Mouse (Mus musculus) midbrain, embryonic 10.5 days (tissue): ENCODE results near the gene Kcnn3. TPM values are rescaled to one million over a fixed set of nuclear protein-coding genes. Genes with fewer than 3 reads are reported as not detected.

ENCODE experiments used
- DNase-seq: peaks from one replicate; pipeline ENCODE4 v3.0.0-alpha.2; 2017; ENCODE audit warnings: low spot score
- H3K27ac ChIP-seq: fragments of 300-500 bp; sonication (generic); replicated peaks from 2 replicates; pipeline ENCODE4 v1.5.1; 2016; ENCODE audit warnings: mild to moderate bottlenecking
- H3K27me3 ChIP-seq: fragments of 300-500 bp; sonication (generic); 2 replicates; pipeline ENCODE4 v1.6.1; 2016; ENCODE audit warnings: low read depth, mild to moderate bottlenecking; ENCODE audit not compliant: poor library complexity, severe bottlenecking
- H3K36me3 ChIP-seq: fragments of 300-500 bp; sonication (generic); 2 replicates; pipeline ENCODE4 v1.6.1; 2016; ENCODE audit warnings: mild to moderate bottlenecking, moderate library complexity
- H3K4me1 ChIP-seq: fragments of 300-500 bp; sonication (generic); 2 replicates; pipeline ENCODE4 v1.6.1; 2016
- H3K4me3 ChIP-seq: fragments of 300-500 bp; sonication (generic); 2 replicates; pipeline ENCODE4 v1.5.1; 2016; ENCODE audit warnings: mild to moderate bottlenecking, moderate library complexity
- H3K9me3 ChIP-seq: fragments of 300-500 bp; sonication (generic); replicated peaks from 2 replicates; pipeline ENCODE4 v1.6.1; 2016; ENCODE audit warnings: mild to moderate bottlenecking
- WGBS: fragments of 180-500 bp; shearing (Covaris S2); methylation state at CpG from one replicate; pipeline ENCODE4 v1.1.7; 2016; 5-methylcytosine and 5-hydroxymethylcytosine counted together
- polyA plus RNA-seq: library from polyadenylated mRNA; unstranded; fragments of >200 nt; fragmentation: Nextera tagmentation; extraction: Ambion mirVana; gene quantifications from 2 replicates; pipeline ENCODE4 v1.2.1, GENCODE M21; 2016

The Kcnn3 gene
- polyA plus RNA-seq, 1 experiment from 2014 or later, result 0.68 TPM

DNA sequence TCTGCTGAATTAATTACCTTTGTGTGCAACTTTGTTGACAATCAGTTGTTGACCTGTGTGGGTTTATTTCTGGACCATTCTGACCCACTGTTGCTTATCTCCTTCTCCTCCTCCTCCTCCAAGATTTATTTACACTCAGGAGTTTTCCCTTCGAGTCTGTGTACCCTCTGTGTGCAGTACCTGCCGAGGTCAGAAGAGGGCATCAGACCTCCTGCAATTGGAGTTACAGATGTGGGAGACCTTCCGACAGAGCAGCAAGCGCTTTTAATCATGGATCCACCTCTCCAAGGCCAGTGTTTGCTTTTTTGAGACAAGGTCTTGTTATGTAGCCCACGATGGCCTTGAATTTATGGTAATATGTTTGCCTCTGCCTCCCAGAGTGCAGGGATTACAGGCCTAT, 25.3 kb upstream of the Kcnn3 start:
- WGBS, result 89% methylated on average over 5 of the region's 5 CpGs
- no peaks in the 10 kb centered on the region for H3K36me3 ChIP-seq
- H3K27ac ChIP-seq, result no peak overlapping the region
- no peak for DNase-seq
- no peaks in the 10 kb centered on the region for H3K27me3 ChIP-seq
- H3K4me3 ChIP-seq, result no peak overlapping the region
- peaks cover 11% of the 10 kb centered on the region for H3K4me1 ChIP-seq
- no peaks in the 10 kb centered on the region for H3K9me3 ChIP-seq

DNA sequence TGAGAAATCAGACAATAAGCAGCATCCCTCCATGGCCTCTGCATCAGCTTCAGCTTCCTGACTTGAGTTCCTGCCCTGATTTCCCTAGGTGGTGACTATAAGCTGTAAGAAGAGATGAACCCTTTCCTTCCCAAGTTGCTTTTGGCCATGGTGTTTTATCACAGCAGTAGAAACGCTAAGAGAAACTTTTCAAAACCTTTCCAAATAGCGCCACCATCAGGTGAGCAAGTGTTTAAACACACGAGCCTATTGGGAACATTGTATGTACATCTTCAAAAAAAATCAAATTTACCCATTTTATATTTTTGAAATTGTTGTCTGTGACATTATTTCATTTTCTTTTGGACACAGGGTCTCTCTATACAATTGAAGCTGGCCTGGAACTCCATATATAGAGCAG, 23.6 kb upstream of the Kcnn3 start:
- H3K27me3 ChIP-seq, result no peaks in the 10 kb centered on the region
- WGBS, result 68% methylated on average over 3 of the region's 3 CpGs
- H3K36me3 ChIP-seq, result no peaks in the 10 kb centered on the region
- no peak overlapping the region for H3K4me3 ChIP-seq
- no peaks in the 10 kb centered on the region for H3K9me3 ChIP-seq
- H3K4me1 ChIP-seq, result peaks cover 11% of the 10 kb centered on the region
- no peak for DNase-seq
- H3K27ac ChIP-seq, result no peak overlapping the region

DNA sequence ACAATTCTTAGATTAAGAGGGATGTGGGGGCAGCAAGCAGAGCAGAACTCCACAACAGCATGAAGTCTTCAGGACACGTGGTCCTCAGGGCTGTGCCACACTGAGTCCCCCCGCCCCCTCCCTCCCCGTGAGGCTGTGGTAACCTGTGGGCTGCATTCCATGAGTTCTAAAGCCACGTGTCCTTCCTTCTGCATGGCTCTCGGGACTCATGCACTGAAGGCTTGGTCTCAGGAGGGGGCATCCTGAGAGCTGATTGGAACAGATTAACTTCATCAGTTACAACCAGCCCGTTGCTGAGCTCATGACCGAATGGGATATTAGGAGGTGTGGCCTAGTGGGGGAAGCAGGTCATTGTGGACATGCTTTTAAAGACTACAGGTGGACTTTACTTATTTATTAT, 20.3 kb upstream of the Kcnn3 start:
- no peaks in the 10 kb centered on the region for H3K36me3 ChIP-seq
- 59% methylated on average over 7 of the region's 7 CpGs for WGBS
- H3K4me1 ChIP-seq, result no peaks in the 10 kb centered on the region
- no peak overlapping the region for H3K4me3 ChIP-seq
- DNase-seq, result no peak
- H3K27ac ChIP-seq, result no peak overlapping the region
- H3K27me3 ChIP-seq, result no peaks in the 10 kb centered on the region
- no peaks in the 10 kb centered on the region for H3K9me3 ChIP-seq

DNA sequence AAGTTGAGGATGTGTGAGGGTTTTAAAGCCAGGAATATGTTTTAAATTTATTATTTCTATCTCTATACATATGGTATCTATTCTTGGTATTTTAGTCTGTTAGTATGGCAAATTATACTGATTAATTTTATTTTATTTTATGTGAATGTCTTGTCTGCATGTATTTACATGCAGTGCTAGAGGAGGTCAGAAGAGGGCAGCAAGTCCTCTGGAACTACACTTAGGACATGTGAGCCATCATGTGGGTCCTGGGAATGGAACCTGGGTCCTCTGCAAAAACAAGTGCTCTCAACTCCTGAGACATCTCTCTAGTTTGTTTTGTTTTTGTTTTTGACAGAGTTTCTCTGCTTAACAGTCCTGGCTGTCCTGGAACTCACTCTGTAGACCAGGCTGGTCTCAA, 18.5 kb upstream of the Kcnn3 start:
- Histone ChIP-seq H3K36me3 (no peaks in the 10 kb centered on the region), H3K27ac (no peak overlapping the region), H3K4me3 (no peak overlapping the region), H3K27me3 (peaks cover 6% of the 10 kb centered on the region), H3K9me3 (no peaks in the 10 kb centered on the region), H3K4me1 (no peaks in the 10 kb centered on the region)
- no peak for DNase-seq

DNA sequence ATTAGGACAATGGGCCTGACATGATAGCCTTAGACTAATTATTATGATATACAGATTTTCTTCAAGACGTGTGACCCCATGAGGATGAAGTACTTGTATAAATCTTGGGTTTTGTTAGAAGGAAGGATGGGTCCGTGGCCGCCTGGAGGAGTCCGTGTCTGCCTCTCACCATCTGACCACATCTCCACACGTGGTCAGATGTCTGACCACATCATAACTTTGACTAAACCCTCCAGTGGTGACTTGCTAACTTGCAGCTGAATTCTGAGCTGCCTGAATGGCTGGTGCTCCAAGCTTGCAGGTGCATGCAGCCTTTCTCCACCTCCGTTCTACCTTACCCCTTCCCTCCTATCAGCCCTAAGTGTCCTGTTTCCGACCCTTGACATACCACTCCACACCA, 17.4 kb upstream of the Kcnn3 start:
- no peak for DNase-seq
- WGBS, result 88% methylated on average over 7 of the region's 7 CpGs
- H3K4me3 ChIP-seq, result no peak overlapping the region

DNA sequence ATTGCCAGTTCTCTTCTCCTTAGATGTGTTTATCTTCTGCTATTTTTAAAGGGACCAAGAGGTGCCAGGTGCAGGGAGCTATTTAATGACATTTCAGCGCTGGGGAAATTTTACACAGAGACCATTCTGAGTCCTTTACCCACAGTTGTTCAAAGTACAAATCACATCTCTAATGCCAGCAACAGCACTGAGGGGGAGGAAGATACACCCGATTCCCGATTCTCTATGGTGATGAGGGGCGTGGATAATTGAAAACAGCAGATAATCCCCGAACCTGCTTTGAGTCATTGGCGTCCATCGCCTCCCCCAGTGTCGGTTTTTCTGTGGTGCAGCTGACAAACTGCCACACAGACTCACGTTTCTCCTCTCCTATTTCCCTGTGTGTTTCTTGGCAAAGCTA, 11.9 kb upstream of the Kcnn3 start:
- 30% methylated on average over 9 of the region's 9 CpGs for WGBS
- H3K27ac ChIP-seq, result no peak overlapping the region
- no peaks in the 10 kb centered on the region for H3K36me3 ChIP-seq
- peaks cover 51% of the 10 kb centered on the region for H3K27me3 ChIP-seq
- DNase-seq, result no peak
- no peak overlapping the region for H3K4me3 ChIP-seq
- no peaks in the 10 kb centered on the region for H3K9me3 ChIP-seq
- H3K4me1 ChIP-seq, result peaks cover 36% of the 10 kb centered on the region

More for the DNA sequence above, 17.4 kb upstream of the Kcnn3 start:
- Histone ChIP-seq H3K9me3 (no peaks in the 10 kb centered on the region), H3K27me3 (peaks cover 14% of the 10 kb centered on the region), H3K27ac (no peak overlapping the region), H3K36me3 (no peaks in the 10 kb centered on the region), H3K4me1 (no peaks in the 10 kb centered on the region)

DNA sequence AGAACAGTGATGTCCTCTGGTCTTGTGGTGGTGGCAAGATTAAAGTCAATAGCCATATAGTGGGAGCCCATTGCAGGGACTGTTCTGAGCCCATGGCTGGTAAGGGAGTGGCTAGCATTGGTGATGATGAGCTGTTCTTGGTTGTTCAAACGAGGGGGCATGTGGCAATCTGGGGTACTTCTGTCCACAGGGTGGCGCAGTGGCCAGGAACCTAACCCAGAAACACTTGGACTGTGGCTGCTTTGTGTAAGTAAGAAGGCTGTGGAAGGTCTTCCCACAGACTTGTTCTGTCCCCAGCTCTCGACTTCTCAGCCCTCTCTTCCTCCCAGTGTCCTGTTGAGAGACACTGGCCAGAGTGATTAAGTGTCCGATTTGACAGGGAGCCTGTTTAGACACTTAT, 9.0 kb upstream of the Kcnn3 start:
- WGBS, result 24% methylated on average over 4 of the region's 4 CpGs
- peak overlapping the region; percentile 40 for H3K4me3 ChIP-seq
- peaks cover 49% of the 10 kb centered on the region for H3K27me3 ChIP-seq
- peak; percentile 70 for DNase-seq
- peak overlapping the region; percentile 34; the same call in 1 of the 2 replicates for H3K27ac ChIP-seq
- no peaks in the 10 kb centered on the region for H3K36me3 ChIP-seq
- H3K4me1 ChIP-seq, result peaks cover 36% of the 10 kb centered on the region
- no peaks in the 10 kb centered on the region; the same call in 1 of the 2 replicates for H3K9me3 ChIP-seq

DNA sequence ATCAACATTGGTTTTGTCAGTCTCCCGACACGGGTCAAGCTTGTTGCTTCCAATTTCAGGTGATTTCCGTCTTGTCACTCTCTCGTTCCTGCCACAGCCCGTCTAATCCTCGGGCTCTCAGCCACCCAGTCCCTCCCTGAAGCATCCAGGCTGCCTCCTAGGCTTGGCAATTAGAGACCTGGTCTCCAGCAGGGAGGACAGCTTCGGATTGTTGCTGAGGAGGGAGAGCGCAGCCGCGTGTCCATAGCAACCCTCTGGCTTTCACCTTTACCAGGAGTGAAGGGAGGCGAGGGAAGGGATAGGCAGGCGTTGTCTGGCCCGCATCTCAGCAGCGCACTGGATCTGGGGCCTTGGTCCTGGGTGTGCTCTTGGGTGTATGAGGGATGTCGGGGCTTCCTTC, 8.6 kb upstream of the Kcnn3 start:
- peak; percentile 50 for DNase-seq
- H3K9me3 ChIP-seq, result peaks cover 4% of the 10 kb centered on the region; the same call in 1 of the 2 replicates
- H3K4me1 ChIP-seq, result peaks cover 36% of the 10 kb centered on the region
- whole genome bisulfite sequencing, result 13% methylated on average over 15 of the region's 15 CpGs
- peak overlapping the region; percentile 40 for H3K4me3 ChIP-seq
- H3K27me3 ChIP-seq, result peaks cover 45% of the 10 kb centered on the region
- peak overlapping the region; percentile 34 for H3K27ac ChIP-seq
- no peaks in the 10 kb centered on the region for H3K36me3 ChIP-seq

DNA sequence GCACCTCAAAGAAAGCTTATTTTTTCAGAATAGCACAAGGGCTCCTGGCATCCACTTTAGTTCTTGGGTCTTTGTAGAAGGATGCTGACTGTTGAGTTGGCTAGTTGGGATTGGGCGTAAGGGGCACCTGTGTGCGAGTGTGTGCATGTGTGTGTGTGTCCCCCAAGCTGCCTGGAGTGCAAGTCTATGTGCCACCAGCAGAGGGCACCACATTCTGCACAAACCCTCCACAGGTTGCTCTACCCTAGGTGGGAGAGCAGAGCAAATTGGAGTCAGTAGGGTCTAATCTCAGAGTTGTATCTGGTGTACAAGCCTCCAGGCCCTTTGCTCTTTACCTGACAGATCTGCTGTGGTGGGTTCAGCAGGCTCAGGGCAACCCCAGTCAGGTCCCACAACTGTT, 7.7 kb upstream of the Kcnn3 start:
- no peak overlapping the region for H3K4me3 ChIP-seq
- WGBS, result 94% methylated on average over 2 of the region's 2 CpGs
- DNase-seq, result peak; percentile 38

DNA sequence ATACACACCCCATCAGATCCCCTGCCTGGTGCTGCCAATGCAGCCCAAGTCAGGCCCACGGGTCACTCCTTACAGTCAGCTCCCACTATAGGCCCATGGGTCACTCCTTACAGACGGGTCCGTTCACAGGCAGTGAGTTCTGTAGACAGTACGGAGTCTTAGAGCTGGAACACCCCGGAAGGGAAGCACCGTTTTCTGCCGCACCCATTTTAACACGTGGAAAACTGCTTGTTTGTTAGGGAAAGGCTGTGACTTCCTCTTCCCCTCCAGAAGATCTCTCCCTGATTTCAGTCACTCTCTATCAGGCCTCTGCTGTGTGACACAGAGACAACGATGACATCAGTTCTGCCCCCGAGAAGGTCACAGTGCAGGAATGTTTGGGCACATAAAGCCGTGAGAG, 4.5 kb upstream of the Kcnn3 start:
- peaks cover 33% of the 10 kb centered on the region for H3K27me3 ChIP-seq
- 80% methylated on average over 11 of the region's 11 CpGs for WGBS
- peaks cover 15% of the 10 kb centered on the region for H3K9me3 ChIP-seq
- H3K36me3 ChIP-seq, result no peaks in the 10 kb centered on the region
- H3K4me3 ChIP-seq, result no peak overlapping the region
- DNase-seq, result no peak
- H3K4me1 ChIP-seq, result peaks cover 26% of the 10 kb centered on the region
- no peak overlapping the region for H3K27ac ChIP-seq

More for the DNA sequence above, 7.7 kb upstream of the Kcnn3 start:
- H3K27ac ChIP-seq, result no peak overlapping the region
- peaks cover 36% of the 10 kb centered on the region for H3K4me1 ChIP-seq
- peaks cover 37% of the 10 kb centered on the region for H3K27me3 ChIP-seq
- no peaks in the 10 kb centered on the region for H3K36me3 ChIP-seq
- H3K9me3 ChIP-seq, result peaks cover 12% of the 10 kb centered on the region

DNA sequence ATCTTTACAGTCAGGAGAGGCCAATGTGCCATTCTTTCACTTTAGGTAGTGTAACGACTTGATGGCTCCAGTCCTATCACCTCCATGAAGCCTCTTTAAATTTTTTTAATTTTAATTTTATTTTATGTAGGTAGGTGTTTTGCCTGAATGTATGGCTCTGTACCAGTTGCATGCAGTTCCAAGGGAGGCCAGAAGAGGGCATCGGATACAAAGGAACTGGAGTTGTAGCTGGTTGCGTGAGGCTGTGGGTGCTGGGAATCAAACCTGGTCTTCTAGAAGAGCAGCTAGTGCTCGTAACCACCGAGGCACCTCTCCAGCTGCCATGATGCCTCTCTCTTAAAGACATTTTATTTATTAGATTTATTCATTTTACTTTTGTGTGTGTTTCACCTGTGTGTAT, 3.6 kb upstream of the Kcnn3 start:
- peaks cover 15% of the 10 kb centered on the region for H3K9me3 ChIP-seq
- H3K27me3 ChIP-seq, result peaks cover 33% of the 10 kb centered on the region
- H3K4me3 ChIP-seq, result no peak overlapping the region
- peaks cover 26% of the 10 kb centered on the region for H3K4me1 ChIP-seq
- DNase-seq, result no peak
- H3K36me3 ChIP-seq, result no peaks in the 10 kb centered on the region
- H3K27ac ChIP-seq, result no peak overlapping the region
- WGBS, result 90% methylated on average over 5 of the region's 5 CpGs

DNA sequence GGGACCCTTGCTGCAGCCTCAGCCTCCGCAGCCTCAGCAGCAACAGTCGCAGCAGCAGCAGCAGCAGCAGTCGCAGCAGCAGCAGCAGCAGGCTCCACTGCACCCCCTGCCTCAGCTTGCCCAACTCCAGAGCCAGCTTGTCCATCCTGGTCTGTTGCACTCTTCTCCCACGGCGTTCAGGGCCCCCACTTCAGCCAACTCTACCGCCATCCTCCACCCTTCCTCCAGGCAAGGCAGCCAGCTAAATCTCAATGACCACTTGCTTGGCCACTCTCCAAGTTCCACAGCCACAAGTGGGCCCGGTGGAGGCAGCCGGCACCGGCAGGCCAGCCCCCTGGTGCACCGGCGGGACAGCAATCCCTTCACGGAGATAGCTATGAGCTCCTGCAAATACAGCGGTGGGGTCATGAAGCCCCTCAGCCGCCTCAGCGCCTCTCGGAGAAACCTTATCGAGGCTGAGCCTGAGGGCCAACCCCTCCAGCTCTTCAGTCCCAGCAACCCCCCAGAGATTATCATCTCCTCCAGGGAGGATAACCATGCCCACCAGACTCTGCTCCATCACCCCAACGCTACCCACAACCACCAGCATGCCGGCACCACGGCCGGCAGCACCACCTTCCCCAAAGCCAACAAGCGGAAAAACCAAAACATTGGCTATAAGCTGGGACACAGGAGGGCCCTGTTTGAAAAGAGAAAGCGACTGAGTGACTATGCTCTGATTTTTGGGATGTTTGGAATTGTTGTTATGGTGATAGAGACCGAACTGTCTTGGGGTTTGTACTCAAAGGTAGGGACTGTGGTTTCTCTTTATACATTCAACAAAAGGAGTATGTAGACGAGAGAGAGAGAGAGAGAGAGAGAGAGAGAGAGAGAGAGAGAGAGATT, 896 bp downstream of the Kcnn3 start:
- peak; percentile 48 for DNase-seq
- 6% methylated on average over 25 of the region's 25 CpGs for WGBS
- peak overlapping the region; percentile 60 for H3K27ac ChIP-seq

DNA sequence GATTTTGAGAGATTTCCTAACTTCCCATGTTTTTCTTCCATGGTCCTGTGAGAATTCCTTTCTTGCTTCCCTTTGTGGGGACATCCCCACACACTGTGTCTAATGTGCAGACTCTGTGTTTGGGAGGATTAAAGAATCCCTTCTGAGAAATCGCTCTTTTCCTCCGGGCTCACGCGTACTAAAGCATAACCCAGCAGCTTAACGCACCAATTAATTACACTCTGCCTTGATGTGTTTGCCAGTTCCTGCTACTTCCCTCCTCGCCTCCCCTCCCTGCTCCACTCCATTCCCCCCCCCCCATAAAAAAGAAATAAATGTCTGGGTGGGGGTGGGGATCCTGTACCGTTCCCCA, 1.5 kb downstream of the Kcnn3 start:
- WGBS, result 7% methylated on average over 7 of the region's 7 CpGs

More for the DNA sequence above, 896 bp downstream of the Kcnn3 start:
- peaks cover 15% of the 10 kb centered on the region for H3K9me3 ChIP-seq
- H3K4me1 ChIP-seq, result peaks cover 37% of the 10 kb centered on the region
- H3K4me3 ChIP-seq, result peak overlapping the region; percentile 60
- peaks cover 52% of the 10 kb centered on the region for H3K27me3 ChIP-seq
- H3K36me3 ChIP-seq, result no peaks in the 10 kb centered on the region

More for the DNA sequence above, 1.5 kb downstream of the Kcnn3 start:
- Histone ChIP-seq H3K9me3 (peaks cover 10% of the 10 kb centered on the region), H3K27me3 (peaks cover 52% of the 10 kb centered on the region), H3K4me3 (peak overlapping the region; percentile 60), H3K36me3 (no peaks in the 10 kb centered on the region), H3K27ac (no peak overlapping the region), H3K4me1 (peaks cover 40% of the 10 kb centered on the region)
- no peak for DNase-seq
